Mouse (Mus musculus) heart, postnatal 4 days (tissue): ENCODE results near the gene Fis1. TPM values are rescaled to one million over a fixed set of nuclear protein-coding genes. Genes with fewer than 3 reads are reported as not detected.
A peak's percentile ranks its signal among the peaks of the same experiment; 100 is the strongest.

ENCODE experiments used
- DNase-seq: peaks from one replicate; pipeline ENCODE4 v3.0.0; 2021
- microRNA-seq, 2 experiments: library from miRNA; unstranded; fragments of <30 nt; microRNA quantifications; one replicate each; pipeline ENCODE4 v1.2.0; 2021 to 2022
- total RNA-seq, 2 experiments: library from RNA; stranded (reverse); gene quantifications; 2 replicates each; pipeline ENCODE4 v1.2.3; 2021

The Fis1 gene
- total RNA-seq, 2 experiments from 2014 or later: 177 to 180 TPM

DNA sequence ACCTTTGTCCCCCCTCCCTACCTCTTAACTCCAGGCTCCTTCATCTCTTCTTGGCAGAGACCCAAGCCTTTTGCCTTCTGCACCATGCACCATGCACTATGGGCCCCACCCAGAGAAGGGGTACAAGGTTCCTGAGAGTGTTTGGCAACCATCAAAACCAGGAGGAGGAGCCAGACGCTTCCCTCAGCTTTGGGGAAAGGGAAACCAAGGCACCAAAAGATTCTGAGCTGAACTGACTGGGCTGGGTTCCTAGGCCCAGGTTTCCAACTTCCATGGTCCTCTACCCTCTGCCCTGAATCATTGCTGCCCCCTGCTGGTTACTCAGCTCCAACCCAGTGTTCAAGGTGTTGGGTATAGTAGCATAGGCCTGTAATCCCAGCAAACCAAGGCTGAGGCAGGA is 17.6 kb downstream of the Fis1 start:
- DNase-seq: peak; percentile 84

DNA sequence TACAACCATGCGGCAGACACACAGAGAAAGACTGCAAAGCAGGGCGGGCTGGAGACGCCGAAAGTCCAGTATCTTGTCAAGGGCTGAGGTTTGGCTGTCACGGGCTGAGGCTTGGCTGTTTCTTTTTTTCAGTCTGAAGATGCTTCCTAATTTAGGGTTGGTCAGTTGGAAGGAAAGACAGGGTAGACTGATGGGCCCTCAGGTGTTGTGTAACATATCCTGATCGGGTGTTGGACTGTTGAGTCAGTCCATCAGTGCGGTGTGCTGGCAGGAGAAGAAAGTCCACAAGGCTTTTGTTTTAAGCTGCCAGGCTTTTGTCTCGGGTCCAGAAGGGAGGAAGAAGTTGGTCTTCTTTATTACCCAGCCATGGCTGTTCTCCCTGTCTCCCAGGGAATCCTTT is 20.6 kb downstream of the Fis1 start:
- no peak for DNase-seq

DNA sequence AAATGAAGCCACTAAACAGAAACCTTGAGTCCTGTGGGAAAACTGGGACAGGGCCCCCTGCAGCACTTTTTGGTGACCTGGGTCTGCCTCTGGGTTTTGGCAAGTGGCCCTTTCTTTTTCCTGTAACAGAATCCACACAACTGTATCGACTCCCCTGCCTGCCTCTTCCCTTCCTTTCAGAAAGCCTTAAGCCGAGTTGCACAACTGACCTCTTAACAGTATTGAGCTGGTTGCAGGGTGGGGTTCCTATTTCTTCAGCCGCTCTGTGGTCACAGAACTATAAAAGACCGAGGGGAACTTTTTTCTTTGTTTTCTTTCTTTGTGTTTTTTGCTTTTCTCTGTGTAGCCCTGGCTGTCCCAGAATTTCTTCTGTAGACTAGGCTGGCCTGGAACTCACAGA is 24.7 kb downstream of the Fis1 start:
- DNase-seq: no peak

GRCm38 (mm10) chr5:136979762-136980161 is 26.7 kb downstream of the Fis1 start:
- no peak for DNase-seq

- no peak for DNase-seq
Measured at GRCm38 (mm10) chr5:136980974-136981373, 27.9 kb downstream of the Fis1 start.

- DNase-seq: peak; percentile 76
Measured at GRCm38 (mm10) chr5:136982338-136982930, 29.4 kb downstream of the Fis1 start.

DNA sequence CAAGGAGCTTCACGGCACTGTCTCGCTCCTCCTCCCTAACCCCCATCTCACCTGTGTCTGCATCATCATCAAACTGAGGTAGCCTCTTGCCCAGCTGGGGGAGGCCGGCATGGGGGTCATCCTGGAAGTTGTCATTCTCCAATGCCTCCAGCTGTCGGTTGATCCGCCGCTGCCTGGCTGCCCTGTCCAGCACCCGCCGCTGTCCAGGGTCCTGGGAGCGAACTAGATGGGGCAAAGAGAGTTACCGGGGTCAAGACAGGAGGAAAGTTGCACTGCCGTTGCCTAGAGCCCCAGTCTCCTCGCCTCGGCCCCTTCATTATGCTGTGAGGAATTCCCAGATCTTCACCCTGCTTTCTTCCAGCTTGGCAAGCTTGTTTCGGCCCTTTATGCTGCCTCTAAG is 31.8 kb downstream of the Fis1 start:
- DNase-seq: no peak

GRCm38 (mm10) chr5:136986695-136987137 is 33.6 kb downstream of the Fis1 start, which contains the start of gene Plod3:
Plod3 (plus strand) TSS chr5:136987019.
- DNase-seq: peak; percentile 96

GRCm38 (mm10) chr5:136987138-136987933 is 34.3 kb downstream of the Fis1 start:
- DNase-seq: peak; percentile 82

DNA sequence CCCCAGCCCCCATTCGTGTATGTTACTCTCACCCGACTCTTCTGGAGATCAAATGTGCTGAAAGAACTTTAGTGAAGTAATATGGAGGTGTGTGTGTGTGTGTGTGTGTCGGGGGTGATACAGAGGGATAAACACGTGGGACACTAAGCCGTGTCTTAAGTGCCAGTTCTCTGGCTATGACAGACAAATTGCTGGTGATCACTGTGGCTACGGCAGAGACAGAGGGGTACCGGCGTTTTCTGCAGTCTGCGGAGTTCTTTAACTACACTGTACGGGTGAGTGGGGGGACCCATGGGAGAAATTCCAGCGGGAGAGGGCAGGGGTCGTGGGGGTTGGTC is 34.8 kb downstream of the Fis1 start, which contains the start of gene Znhit1:
Gene Znhit1 (minus strand): TSS at position 88 of the 338 bp plus-strand sequence.
- peak; percentile 27 for DNase-seq

DNA sequence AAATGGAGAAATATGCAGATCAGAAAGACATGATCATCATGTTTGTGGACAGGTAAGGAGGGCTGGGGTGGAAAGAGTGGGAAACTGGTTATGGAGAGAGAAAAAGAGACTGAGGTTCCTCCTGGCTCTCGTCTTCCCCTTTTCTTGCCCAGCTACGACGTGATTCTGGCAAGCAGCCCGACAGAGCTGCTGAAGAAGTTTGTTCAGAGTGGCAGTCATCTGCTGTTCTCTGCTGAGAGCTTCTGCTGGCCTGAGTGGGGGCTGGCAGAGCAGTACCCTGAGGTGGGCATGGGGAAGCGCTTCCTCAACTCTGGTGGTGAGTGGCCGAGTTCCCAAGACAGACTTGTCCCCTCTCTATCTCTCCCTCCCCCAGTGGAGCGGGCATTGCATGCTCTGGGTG is 35.3 kb downstream of the Fis1 start:
- DNase-seq: peak; percentile 44

GRCm38 (mm10) chr5:136989801-136990200 is 36.7 kb downstream of the Fis1 start:
- no peak for DNase-seq

GRCm38 (mm10) chr5:136999449-136999848 is 46.4 kb downstream of the Fis1 start:
- DNase-seq: no peak

- DNase-seq: no peak
Measured at GRCm38 (mm10) chr5:137000612-137001011, 47.5 kb downstream of the Fis1 start.

DNA sequence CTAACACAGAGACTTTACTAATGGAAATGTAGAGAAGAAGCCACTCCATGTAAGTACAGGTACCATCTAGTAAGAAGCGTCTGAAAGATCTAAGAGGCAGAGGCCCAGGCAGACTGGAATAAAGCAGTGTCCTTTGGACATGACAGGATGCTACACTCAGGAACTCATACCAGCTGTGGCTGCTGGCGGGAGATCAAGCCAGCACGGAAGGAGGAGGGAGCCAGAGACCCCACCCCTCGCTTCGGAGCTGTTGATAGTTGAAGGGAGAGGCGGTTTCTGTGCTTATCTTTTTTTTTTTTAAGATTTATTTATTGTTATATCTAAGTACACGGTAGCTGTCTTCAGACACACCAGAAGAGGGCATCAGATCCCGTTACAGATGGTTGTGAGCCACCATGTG is 54.2 kb downstream of the Fis1 start:
- no peak for DNase-seq

GRCm38 (mm10) chr5:137009988-137010387 is 56.9 kb downstream of the Fis1 start:
- peak; percentile 73 for DNase-seq

- DNase-seq: no peak
Measured at GRCm38 (mm10) chr5:137012401-137012950, 59.4 kb downstream of the Fis1 start.

Small RNA genes lying within 50 kb of the gene (microRNA-seq; reads per million reads assigned to microRNA genes)
- 27.0 to 30.3 reads per million in 2 experiments for gene Mir702

Other genes with a start within 250 kb of the Fis1 start
- gene Col26a1, start 70.1 kb upstream of the Fis1 start, total RNA-seq: 10 to 100 TPM; 10.7 to 11.4 TPM
- gene Ift22, start 45.1 kb upstream of the Fis1 start, total RNA-seq: 10 to 100 TPM; 14.2 to 14.3 TPM
- 1 to 10 TPM; 4.7 to 6.8 TPM for gene Cldn15, start 13.3 kb downstream of the Fis1 start, total RNA-seq
- 10 to 100 TPM; 46.9 to 51.8 TPM for gene Plod3, start 33.7 kb downstream of the Fis1 start, total RNA-seq
- gene Znhit1, start 34.7 kb downstream of the Fis1 start, total RNA-seq: 10 to 100 TPM; 48.6 to 53.2 TPM
- not detected for gene Vgf, start 73.1 kb downstream of the Fis1 start, total RNA-seq
- gene Ap1s1, start 92.9 kb downstream of the Fis1 start, total RNA-seq: 10 to 100 TPM; 70.9 to 82.3 TPM
- gene Serpine1, start 119.0 kb downstream of the Fis1 start, total RNA-seq: 10 to 100 TPM; 13.4 to 14.0 TPM
- 10 to 100 TPM; 15.7 to 15.9 TPM for gene Trim56, start 162.9 kb downstream of the Fis1 start, total RNA-seq
- not detected for gene Muc3, start 196.0 kb downstream of the Fis1 start, total RNA-seq